Mouse (Mus musculus) T-helper 1 cell (primary cell): ENCODE data around the gene Phc2.

Experiments used
- in situ Hi-C: fragments of 300-600 bp; cut with MboI, MseI; formaldehyde crosslinking; loops from one replicate; pipeline ENCODE4 v1.15.1; 2025; ENCODE audit warnings: high pct_unique_total_duplicates

Gene Phc2

GRCm38 (mm10) chr4:128688976-128689375, 34.5 kb downstream of the Phc2 start:
- in situ Hi-C loops, result no loop called here

GRCm38 (mm10) chr4:128689739-128690304, 35.3 kb downstream of the Phc2 start:
- in situ Hi-C loops, result no loop called here

GRCm38 (mm10) chr4:128691195-128691594, 36.7 kb downstream of the Phc2 start:
- in situ Hi-C loops, result no loop called here

- in situ Hi-C loops, result no loop called here
Measured at GRCm38 (mm10) chr4:128692149-128692925, 37.8 kb downstream of the Phc2 start.

- in situ Hi-C loops, result no loop called here
Measured at GRCm38 (mm10) chr4:128693207-128693606, 38.7 kb downstream of the Phc2 start.

GRCm38 (mm10) chr4:128694315-128694714, 39.8 kb downstream of the Phc2 start:
- in situ Hi-C loops, result no loop called here

GRCm38 (mm10) chr4:128695149-128695548, 40.6 kb downstream of the Phc2 start:
- in situ Hi-C loops, result no loop called here

- in situ Hi-C loops, result no loop called here
Measured at GRCm38 (mm10) chr4:128698011-128698861, 43.7 kb downstream of the Phc2 start.

GRCm38 (mm10) chr4:128699916-128700315, 45.4 kb downstream of the Phc2 start:
- in situ Hi-C loops, result no loop called here

GRCm38 (mm10) chr4:128700543-128700942, 46.0 kb downstream of the Phc2 start:
- in situ Hi-C loops, result no loop called here

- in situ Hi-C loops, result no loop called here
Measured at GRCm38 (mm10) chr4:128705138-128705720, 50.7 kb downstream of the Phc2 start.

- in situ Hi-C loops, result no loop called here
Measured at GRCm38 (mm10) chr4:128706626-128707025, 52.1 kb downstream of the Phc2 start.

- in situ Hi-C loops, result no loop called here
Measured at GRCm38 (mm10) chr4:128707384-128707783, 52.9 kb downstream of the Phc2 start.

GRCm38 (mm10) chr4:128709061-128709780, 54.7 kb downstream of the Phc2 start:
- in situ Hi-C loops, result no loop called here

GRCm38 (mm10) chr4:128709781-128710166, 55.3 kb downstream of the Phc2 start:
- in situ Hi-C loops, result no loop called here

GRCm38 (mm10) chr4:128710286-128710685, 55.8 kb downstream of the Phc2 start:
- in situ Hi-C loops, result no loop called here

GRCm38 (mm10) chr4:128710800-128711199, 56.3 kb downstream of the Phc2 start:
- in situ Hi-C loops, result no loop called here

- in situ Hi-C loops, result no loop called here
Measured at GRCm38 (mm10) chr4:128711455-128712135, 57.1 kb downstream of the Phc2 start.

- in situ Hi-C loops, result no loop called here
Measured at GRCm38 (mm10) chr4:128712136-128712655, 57.7 kb downstream of the Phc2 start.

- in situ Hi-C loops, result no loop called here
Measured at GRCm38 (mm10) chr4:128712941-128713340, 58.4 kb downstream of the Phc2 start.
